In genomic region chr1:4622408-4622807, GRCm38 (mm10) we compare ENCODE assay signal across 13 mouse cellular contexts.
DNase-seq lines count a peak whose midpoint lies in the region; ATAC-seq and TF ChIP-seq lines count a peak whose summit lies in the region.
"Had no signal": no experiment of that assay in that cellular context is flagged by ENCODE, and none has a peak within 500 bp of the region (broad histone marks: within the 10 kb centered on the region; RNA-seq: fewer than 3 reads in every experiment).

No protein-coding gene starts in this region.

- H3K9ac ChIP-seq in kidney, embryonic 15.5 days = no peak overlapping the region
- H3K9ac ChIP-seq in heart, embryonic 11.5 days (ENCODE audit: low read depth, low read length) = no peak overlapping the region
- H3K9ac ChIP-seq in hindbrain, postnatal 0 days (replicated peaks; ENCODE audit: low read length) = no peak overlapping the region
- H3K9ac ChIP-seq: hindbrain, embryonic 15.5 days had no signal

- H3K27me3 ChIP-seq in kidney, embryonic 15.5 days = no peaks in the 10 kb centered on the region
- H3K27me3 ChIP-seq in heart, embryonic 11.5 days (ENCODE audit: control insufficient read depth, insufficient read depth, low read length) = no peaks in the 10 kb centered on the region
- H3K27me3 ChIP-seq in hindbrain, postnatal 0 days (ENCODE audit: insufficient read depth, low read length) = no peaks in the 10 kb centered on the region
- H3K27me3 ChIP-seq: hindbrain, embryonic 15.5 days had no signal

- no peak overlapping the region for H3K4me3 ChIP-seq in kidney, embryonic 15.5 days (replicated peaks)
- no peak overlapping the region for H3K4me3 ChIP-seq in heart, embryonic 11.5 days (ENCODE audit: low read depth, low read length)
- H3K4me3 ChIP-seq in hindbrain, postnatal 0 days (ENCODE audit: low read length) = no peak overlapping the region
- H3K4me3 ChIP-seq: hindbrain, embryonic 15.5 days had no signal

- peak overlapping the region; percentile 75; the same call in 1 of the 2 replicates for H3K27ac ChIP-seq in kidney, embryonic 15.5 days
- no peak overlapping the region for H3K27ac ChIP-seq in heart, embryonic 11.5 days (ENCODE audit: low read depth, low read length)
- no peak overlapping the region for H3K27ac ChIP-seq in hindbrain, postnatal 0 days
- H3K27ac ChIP-seq: hindbrain, embryonic 15.5 days had no signal

- WGBS in kidney, embryonic 15.5 days = 39% methylated on average over 5 of the region's 5 CpGs
- 48% methylated on average over 5 of the region's 5 CpGs for WGBS in heart, embryonic 11.5 days (ENCODE audit: insufficient replicate concordance)
- WGBS in hindbrain, postnatal 0 days = 58% methylated on average over 5 of the region's 5 CpGs

- no peak for ATAC-seq in kidney, embryonic 15.5 days (replicated peaks; ENCODE audit: low FRiP score)
- 0 out of 2 replicates have a peak, but pooled peaks have one; percentile 15 for ATAC-seq in heart, embryonic 11.5 days (replicated peaks; ENCODE audit: insufficient number of reproducible peaks, low FRiP score, low TSS enrichment)
- ATAC-seq in hindbrain, postnatal 0 days = no peak

- no peak for TF ChIP-seq CTCF in hindbrain, postnatal 0 days (IDR thresholded peaks at IDR 0.05; ENCODE audit: low read depth)

- no peak overlapping the region for H3K4me2 ChIP-seq in kidney, embryonic 15.5 days
- H3K4me2 ChIP-seq in heart, embryonic 11.5 days = no peak overlapping the region
- no peak overlapping the region for H3K4me2 ChIP-seq in hindbrain, postnatal 0 days (ENCODE audit: low read depth, low read length)
- H3K4me2 ChIP-seq: hindbrain, embryonic 15.5 days had no signal

- no peaks in the 10 kb centered on the region for H3K36me3 ChIP-seq in kidney, embryonic 15.5 days
- H3K36me3 ChIP-seq in heart, embryonic 11.5 days (ENCODE audit: control insufficient read depth, insufficient read depth, low read length) = no peaks in the 10 kb centered on the region
- H3K36me3 ChIP-seq in hindbrain, postnatal 0 days (ENCODE audit: insufficient read depth, low read length) = no peaks in the 10 kb centered on the region
- H3K36me3 ChIP-seq: hindbrain, embryonic 15.5 days had no signal

- peak; percentile 1 for DNase-seq in adrenal gland, adult 8-10 months
- no peak for DNase-seq in adrenal gland, postnatal 25 days
- DNase-seq in kidney, adult 18-20 months = no peak
- peak; percentile 49 for DNase-seq in lung, postnatal 10 days
- no peak for DNase-seq in frontal cortex, postnatal 36 days (ENCODE audit: low spot score in 2 of 2)
- DNase-seq in hindbrain, postnatal 0 days (ENCODE audit: low spot score) = no peak
- DNase-seq: B cell, adult 2 months; cerebellum, postnatal 14 days; layer of hippocampus, adult 9-11 months; right cerebral cortex, postnatal 25 days had no signal

- peaks cover 14% of the 10 kb centered on the region for H3K4me1 ChIP-seq in kidney, embryonic 15.5 days
- H3K4me1 ChIP-seq in heart, embryonic 11.5 days (ENCODE audit: control insufficient read depth, insufficient read depth, low read length) = no peaks in the 10 kb centered on the region
- H3K4me1 ChIP-seq in hindbrain, postnatal 0 days (ENCODE audit: insufficient read depth, low read length) = no peaks in the 10 kb centered on the region
- H3K4me1 ChIP-seq: hindbrain, embryonic 15.5 days had no signal

- H3K9me3 ChIP-seq in kidney, embryonic 15.5 days (replicated peaks) = no peaks in the 10 kb centered on the region
- H3K9me3 ChIP-seq in heart, embryonic 11.5 days (replicated peaks; ENCODE audit: control insufficient read depth, low read length) = no peaks in the 10 kb centered on the region
- no peaks in the 10 kb centered on the region for H3K9me3 ChIP-seq in hindbrain, postnatal 0 days (ENCODE audit: low read length)
- H3K9me3 ChIP-seq: hindbrain, embryonic 15.5 days had no signal

Comparison
In these comparisons a context has a peak if more than half of its experiments do, and no peak if none do; other contexts are left out.
1. DNase-seq: peak in adrenal gland, adult 8-10 months (single experiment) and lung, postnatal 10 days (single experiment); none in adrenal gland, postnatal 25 days (single experiment), kidney, adult 18-20 months (single experiment), frontal cortex, postnatal 36 days (0 of 2) and hindbrain, postnatal 0 days (single experiment).